Mouse (Mus musculus): ENCODE measurements around the gene Hyal3. TPM values are rescaled to one million over a fixed set of nuclear protein-coding genes. Genes with fewer than 3 reads are reported as not detected.

The Hyal3 gene
- total RNA-seq (2014; rRNA removed): 1.1 and 4.3 TPM in 2 replicates
- polyA plus RNA-seq (2015; fragmentation: Nextera tagmentation; extraction: Ambion mirVana): 1.8 and 2.2 TPM in 2 replicates

- H3K27me3 ChIP-seq (ENCODE audit: insufficient read depth, low read length): no peaks in the 10 kb centered on the region
- H3K4me1 ChIP-seq (ENCODE audit: insufficient read depth, low read length): 0 out of 2 replicates have a peak, but pooled peaks cover 11% of the 10 kb centered on the region
- H3K4me2 ChIP-seq (ENCODE audit: low read depth, low read length, poor library complexity, severe bottlenecking): peak within 1 kb of the TSS; percentile 88
- peak within 1 kb of the TSS; percentile 60 for H3K4me3 ChIP-seq (ENCODE audit: low read depth, low read length)
- no peak for TF ChIP-seq CTCF (IDR thresholded peaks at IDR 0.05)
- H3K9ac ChIP-seq (replicated peaks; ENCODE audit: low read length, poor library complexity, severe bottlenecking): peak within 1 kb of the TSS; percentile 79
- no peaks in the 10 kb centered on the region for H3K9me3 ChIP-seq (ENCODE audit: low read length)
- H3K27ac ChIP-seq (ENCODE audit: low read depth, low read length): peak within 1 kb of the TSS; percentile 81
- peak; percentile 78 for ATAC-seq (ENCODE audit: low FRiP score)
- WGBS: 1% methylated on average over 32 of the region's 32 CpGs
- peak; percentile 94 for DNase-seq (ENCODE audit: low spot score)
- H3K36me3 ChIP-seq (ENCODE audit: insufficient read depth, low read length): peaks cover 6% of the 10 kb centered on the region
Measured at GRCm38 (mm10) chr9:107580501-107581317, at the start of gene Hyal3. Gene Hyal3 (plus strand): TSS chr9:107580818.

- Histone ChIP-seq H3K27ac (ENCODE audit: low read depth, low read length) (peak within 1 kb of the TSS; percentile 81), H3K4me2 (ENCODE audit: low read depth, low read length, poor library complexity, severe bottlenecking) (peak within 1 kb of the TSS; percentile 98), H3K9me3 (ENCODE audit: low read length) (no peaks in the 10 kb centered on the region), H3K36me3 (ENCODE audit: insufficient read depth, low read length) (peaks cover 16% of the 10 kb centered on the region), H3K9ac (replicated peaks; ENCODE audit: low read length, poor library complexity, severe bottlenecking) (peak within 1 kb of the TSS; percentile 90), H3K27me3 (ENCODE audit: insufficient read depth, low read length) (no peaks in the 10 kb centered on the region), H3K4me1 (ENCODE audit: insufficient read depth, low read length) (peaks cover 14% of the 10 kb centered on the region), H3K4me3 (ENCODE audit: low read depth, low read length) (peak within 1 kb of the TSS; percentile 90)
- DNase-seq (ENCODE audit: low spot score) (peak; percentile 99), ATAC-seq (ENCODE audit: low FRiP score) (peak; percentile 98)
- WGBS: under 1% methylated on average over 48 of the region's 48 CpGs
- TF ChIP-seq CTCF (IDR thresholded peaks at IDR 0.05): peak; percentile 46; the same call in 1 of the 2 replicates
Measured at GRCm38 (mm10) chr9:107533791-107534407, 46.7 kb upstream of the Hyal3 start, which contains the start of gene Tmem115. Gene Tmem115 (plus strand): TSS chr9:107533945.

- H3K36me3 ChIP-seq (ENCODE audit: insufficient read depth, low read length): peaks cover 23% of the 10 kb centered on the region
- peak overlapping the region; percentile 90 for H3K9ac ChIP-seq (replicated peaks; ENCODE audit: low read length, poor library complexity, severe bottlenecking)
- peak overlapping the region; percentile 81 for H3K27ac ChIP-seq (ENCODE audit: low read depth, low read length)
- H3K27me3 ChIP-seq (ENCODE audit: insufficient read depth, low read length): no peaks in the 10 kb centered on the region
- under 1% methylated on average over 40 of the region's 40 CpGs for WGBS
- no peaks in the 10 kb centered on the region for H3K9me3 ChIP-seq (ENCODE audit: low read length)
- no peak for TF ChIP-seq CTCF (IDR thresholded peaks at IDR 0.05)
- peaks cover 14% of the 10 kb centered on the region for H3K4me1 ChIP-seq (ENCODE audit: insufficient read depth, low read length)
- peak overlapping the region; percentile 98 for H3K4me2 ChIP-seq (ENCODE audit: low read depth, low read length, poor library complexity, severe bottlenecking)
- DNase-seq (ENCODE audit: low spot score) (no peak), ATAC-seq (ENCODE audit: low FRiP score) (peak; percentile 8; the same call in 1 of the 2 replicates)
- peak overlapping the region; percentile 90 for H3K4me3 ChIP-seq (ENCODE audit: low read depth, low read length)
Measured at GRCm38 (mm10) chr9:107534408-107535202, 46.0 kb upstream of the Hyal3 start.

GRCm38 (mm10) chr9:107538231-107538630 lies 42.4 kb upstream of the Hyal3 start:
- WGBS: 90% methylated on average over 7 of the region's 7 CpGs
- peaks cover 28% of the 10 kb centered on the region for H3K36me3 ChIP-seq (ENCODE audit: insufficient read depth, low read length)
- H3K4me1 ChIP-seq (ENCODE audit: insufficient read depth, low read length): peaks cover 22% of the 10 kb centered on the region
- no peak overlapping the region for H3K9ac ChIP-seq (replicated peaks; ENCODE audit: low read length, poor library complexity, severe bottlenecking)
- no peak overlapping the region for H3K4me2 ChIP-seq (ENCODE audit: low read depth, low read length, poor library complexity, severe bottlenecking)
- no peak overlapping the region for H3K4me3 ChIP-seq (ENCODE audit: low read depth, low read length)
- no peak for TF ChIP-seq CTCF (IDR thresholded peaks at IDR 0.05)
- no peaks in the 10 kb centered on the region for H3K9me3 ChIP-seq (ENCODE audit: low read length)
- ATAC-seq (ENCODE audit: low FRiP score) (no peak), DNase-seq (ENCODE audit: low spot score) (no peak)
- no peaks in the 10 kb centered on the region for H3K27me3 ChIP-seq (ENCODE audit: insufficient read depth, low read length)
- H3K27ac ChIP-seq (ENCODE audit: low read depth, low read length): no peak overlapping the region

- Histone ChIP-seq H3K4me1 (ENCODE audit: insufficient read depth, low read length) (peaks cover 22% of the 10 kb centered on the region), H3K27me3 (ENCODE audit: insufficient read depth, low read length) (no peaks in the 10 kb centered on the region), H3K9ac (replicated peaks; ENCODE audit: low read length, poor library complexity, severe bottlenecking) (no peak overlapping the region), H3K36me3 (ENCODE audit: insufficient read depth, low read length) (peaks cover 28% of the 10 kb centered on the region), H3K4me2 (ENCODE audit: low read depth, low read length, poor library complexity, severe bottlenecking) (no peak overlapping the region), H3K27ac (ENCODE audit: low read depth, low read length) (no peak overlapping the region), H3K4me3 (ENCODE audit: low read depth, low read length) (no peak overlapping the region), H3K9me3 (ENCODE audit: low read length) (no peaks in the 10 kb centered on the region)
- ATAC-seq (ENCODE audit: low FRiP score) (no peak), DNase-seq (ENCODE audit: low spot score) (no peak)
- TF ChIP-seq CTCF (IDR thresholded peaks at IDR 0.05): no peak
- WGBS: 90% methylated on average over 3 of the region's 3 CpGs
Measured at GRCm38 (mm10) chr9:107538711-107539110, 41.9 kb upstream of the Hyal3 start.

Measured in midbrain, postnatal 0 days (tissue).